Mouse (Mus musculus) adrenal gland, adult 18-20 months (tissue): ENCODE measurements at regions not wholly inside any gene's neighbourhood (a gene's known extent, or its start where the extent isn't known, plus 50 kb on each side); places are given as distances from the start of the nearest gene placed in this dataset.

Experiments
- DNase-seq, 2 experiments: peaks; one replicate each; pipeline ENCODE4 v3.0.0; 2021 to 2022; ENCODE audit warnings: low spot score in 2 of 2

GRCm38 (mm10) chr7:133469106-133469505 lies 132.9 kb downstream of the Tex36 start:
- no peak for DNase-seq

DNA sequence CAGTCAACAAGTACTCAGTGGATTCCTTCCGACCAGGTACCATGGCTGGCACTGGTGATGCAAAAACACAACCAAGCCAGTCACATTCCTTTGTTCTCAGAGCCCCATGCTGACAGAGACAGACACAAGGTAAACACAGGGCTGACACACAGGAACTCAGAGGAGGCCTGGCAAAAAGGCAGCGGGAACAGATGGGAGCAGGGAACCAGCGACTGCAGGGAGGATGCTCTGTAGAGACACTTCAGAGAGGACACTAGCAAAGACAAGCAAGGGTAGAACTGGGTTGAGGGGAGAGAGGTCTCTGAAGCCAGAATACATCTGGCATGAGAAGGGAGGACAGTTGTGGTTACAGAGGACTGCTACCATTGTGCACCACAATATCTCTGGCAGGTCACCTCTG lies 133.6 kb downstream of the Tex36 start:
- DNase-seq = no peak

- DNase-seq = no peak
Observed at GRCm38 (mm10) chr7:133467579-133467978, 134.4 kb downstream of the Tex36 start.

DNA sequence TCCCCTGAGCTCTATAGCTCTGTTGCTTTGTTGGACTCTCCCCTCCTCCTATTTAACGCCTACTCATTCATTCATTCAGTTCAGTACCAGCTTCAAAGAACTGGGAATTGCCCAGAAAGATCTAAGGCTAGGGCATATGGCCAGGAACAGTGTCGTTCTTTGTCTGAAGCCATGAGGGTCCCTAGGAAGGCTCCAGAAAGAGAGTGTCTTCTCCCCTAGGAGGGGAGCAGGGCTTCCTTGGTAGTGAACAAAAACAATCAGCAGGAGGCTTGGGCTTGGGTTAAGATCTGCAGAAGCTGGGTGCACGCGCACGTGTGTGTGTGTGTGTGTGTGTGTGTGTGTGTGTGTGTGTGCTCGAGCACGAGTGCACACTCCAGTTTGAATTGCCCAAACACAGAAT lies 142.7 kb downstream of the Tex36 start:
- DNase-seq = no peak

- DNase-seq = no peak
Observed at GRCm38 (mm10) chr7:133457436-133458324, 144.3 kb downstream of the Tex36 start.

- no peak for DNase-seq
Observed at GRCm38 (mm10) chr7:133450246-133450645, 151.7 kb downstream of the Tex36 start.

- no peak for DNase-seq
Observed at GRCm38 (mm10) chr7:133447079-133447478, 154.9 kb downstream of the Tex36 start.

- DNase-seq = no peak
Observed at GRCm38 (mm10) chr7:133441661-133442060, 160.3 kb downstream of the Tex36 start.

DNA sequence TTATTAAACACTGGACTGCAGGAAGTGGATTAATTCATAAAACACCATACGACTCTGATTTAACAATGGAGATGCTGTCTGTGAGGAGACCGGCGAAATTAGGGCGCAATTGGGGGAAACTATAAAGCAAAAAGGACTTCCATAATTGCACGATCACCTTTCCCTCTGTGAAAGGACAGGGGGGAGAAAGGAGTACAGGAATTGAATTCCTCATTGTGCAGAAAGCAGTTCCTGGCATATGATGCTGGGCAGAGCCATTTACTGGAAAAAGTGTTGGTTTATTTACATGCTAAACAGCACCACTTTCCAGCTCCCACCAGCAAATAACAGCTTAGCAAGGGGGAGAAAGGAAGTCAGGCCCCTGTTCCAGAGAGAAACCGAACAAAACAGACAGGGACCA lies 160.8 kb downstream of the Tex36 start:
- no peak for DNase-seq

GRCm38 (mm10) chr7:133440711-133441110 lies 161.2 kb downstream of the Tex36 start:
- no peak for DNase-seq

DNA sequence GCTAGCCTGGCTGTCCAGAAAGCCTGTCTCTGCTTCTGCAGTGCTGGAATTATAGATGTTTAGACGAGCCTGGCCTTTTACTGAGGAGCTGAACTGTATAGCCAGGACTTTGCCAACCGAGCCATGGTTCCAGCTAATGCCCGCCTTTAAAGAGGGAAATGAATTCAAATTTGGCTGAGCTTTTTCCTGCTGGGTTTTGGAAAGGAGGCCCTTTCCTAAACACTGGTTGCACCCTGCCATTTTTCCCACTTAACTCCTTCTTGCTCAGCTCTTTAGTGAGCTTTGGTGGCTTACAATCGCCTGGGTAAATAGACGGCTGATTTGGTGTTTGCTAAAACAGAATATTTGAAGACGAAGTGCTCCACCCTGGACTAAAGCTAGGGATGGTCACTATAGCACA lies 161.9 kb downstream of the Tex36 start:
- DNase-seq = no peak

DNA sequence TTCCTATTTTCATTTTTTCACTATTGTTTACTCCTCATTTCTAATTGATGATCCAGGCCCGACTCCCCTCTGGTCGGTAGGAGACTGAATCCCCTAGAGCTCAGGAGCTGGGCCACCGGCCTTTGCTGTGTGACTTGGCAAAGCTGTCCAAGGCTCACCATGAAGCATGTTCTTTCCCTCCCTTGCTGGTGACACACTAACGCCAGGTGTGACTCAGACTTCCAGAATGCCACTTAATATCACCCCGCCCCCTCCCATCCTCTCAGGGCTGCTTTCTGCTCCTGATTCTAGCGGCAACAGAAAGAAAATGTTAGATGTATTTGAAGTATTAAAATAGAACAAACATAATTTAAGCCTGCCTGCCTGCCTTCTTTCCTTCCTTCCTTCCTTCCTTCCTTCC lies 163.3 kb downstream of the Tex36 start:
- DNase-seq = peak in 1 of 2 experiments; percentile 4

GRCm38 (mm10) chr7:133437866-133438265 lies 164.1 kb downstream of the Tex36 start:
- no peak for DNase-seq

DNA sequence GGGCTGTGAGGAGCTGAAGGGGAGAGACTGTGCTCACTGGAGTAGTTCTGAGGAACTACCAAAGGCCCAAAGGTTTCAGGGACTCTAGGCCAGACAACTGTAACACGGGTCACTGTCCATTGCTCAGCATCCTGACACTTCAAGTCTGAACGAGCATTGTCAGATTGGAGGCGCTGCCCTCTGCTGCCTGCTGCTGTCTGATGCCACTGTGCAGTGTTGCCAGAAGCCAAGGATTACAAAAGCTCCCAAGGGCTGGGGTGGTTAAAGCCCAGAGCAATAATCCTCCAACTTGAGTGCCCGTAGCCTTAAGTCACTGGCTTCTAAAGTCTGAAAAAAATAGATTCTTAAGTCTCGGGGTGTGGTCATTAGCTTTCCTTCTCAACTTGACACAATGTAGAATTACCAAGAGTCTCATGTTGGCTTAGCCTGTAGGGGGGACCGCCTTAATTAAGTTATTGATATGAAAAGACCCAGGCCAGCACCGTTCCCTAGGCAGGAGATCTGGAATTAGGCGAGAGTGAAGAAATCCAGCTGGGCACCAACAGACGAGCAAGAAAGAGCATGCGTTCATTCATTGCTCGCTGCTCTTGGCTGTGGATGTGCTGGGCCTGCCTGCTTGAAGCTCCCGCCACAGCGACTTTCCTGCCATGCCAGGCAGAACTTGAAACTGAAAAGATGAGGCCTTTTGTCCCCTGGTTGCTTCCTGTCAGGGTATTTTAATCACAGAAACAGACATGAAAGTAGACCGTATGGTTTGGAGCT lies 166.2 kb downstream of the Tex36 start:
- no peak for DNase-seq

- DNase-seq = no peak
Observed at GRCm38 (mm10) chr7:133434027-133434820, 167.7 kb downstream of the Tex36 start.

DNA sequence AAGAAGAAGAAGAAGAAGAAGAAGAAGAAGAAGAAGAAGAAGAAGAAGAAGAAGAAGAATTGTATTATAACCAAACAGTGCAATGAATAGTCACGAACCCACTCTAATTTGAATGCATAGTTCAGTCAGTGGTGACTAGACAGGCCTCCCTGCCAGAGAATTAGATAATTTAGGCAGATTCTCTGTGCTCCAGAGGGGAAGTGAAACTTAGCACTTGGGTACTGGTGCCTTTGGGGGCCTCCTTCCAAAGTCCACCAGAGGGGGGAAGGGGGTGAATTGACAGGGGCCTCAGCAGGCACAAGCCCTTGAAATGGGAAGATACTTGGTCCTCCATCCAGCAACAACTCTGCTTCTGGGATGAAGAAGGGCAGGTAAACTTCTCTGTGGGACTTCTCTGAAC lies 169.6 kb downstream of the Tex36 start:
- no peak for DNase-seq

GRCm38 (mm10) chr7:133402072-133402471 lies 199.9 kb downstream of the Tex36 start:
- DNase-seq = no peak

DNA sequence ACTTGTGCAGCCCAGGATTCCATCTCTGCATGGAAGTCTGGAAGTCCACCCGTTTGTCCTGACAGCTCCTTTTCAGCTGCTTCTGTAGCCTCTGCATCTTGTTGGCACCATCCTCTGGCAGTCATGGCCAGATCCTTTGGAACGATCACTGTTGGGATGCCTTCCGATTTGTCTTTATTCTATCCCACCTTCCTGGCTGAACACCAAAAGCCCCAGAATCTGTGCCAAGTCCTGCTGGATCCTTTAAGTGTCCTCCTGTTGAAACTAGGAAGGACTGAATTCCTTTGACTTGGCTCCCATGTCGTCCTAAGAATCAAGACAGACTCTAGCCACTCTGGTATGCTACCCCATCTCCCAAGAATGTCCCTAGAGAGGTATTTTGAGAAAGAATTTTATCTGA lies 201.3 kb downstream of the Tex36 start:
- no peak for DNase-seq

DNA sequence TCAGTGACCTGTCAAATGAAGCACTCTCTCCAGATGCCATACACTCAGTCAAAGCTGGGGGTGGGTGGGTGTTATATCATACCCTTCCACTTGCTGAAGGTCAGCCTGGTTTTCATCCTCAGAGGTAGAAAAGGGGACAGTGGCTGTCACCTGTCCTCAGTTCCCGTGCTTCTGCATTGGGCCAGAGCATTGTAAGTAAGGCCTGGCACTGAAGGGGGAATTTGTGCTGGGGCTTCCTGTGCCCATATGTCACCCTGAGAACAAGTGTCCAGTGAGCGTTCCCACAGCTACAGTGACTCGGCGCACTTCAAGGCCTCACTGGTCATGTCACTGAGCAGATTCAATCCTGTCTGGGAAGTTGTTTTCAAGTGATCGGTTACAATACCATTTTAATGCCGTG lies 213.2 kb downstream of the Tex36 start:
- DNase-seq = no peak

DNA sequence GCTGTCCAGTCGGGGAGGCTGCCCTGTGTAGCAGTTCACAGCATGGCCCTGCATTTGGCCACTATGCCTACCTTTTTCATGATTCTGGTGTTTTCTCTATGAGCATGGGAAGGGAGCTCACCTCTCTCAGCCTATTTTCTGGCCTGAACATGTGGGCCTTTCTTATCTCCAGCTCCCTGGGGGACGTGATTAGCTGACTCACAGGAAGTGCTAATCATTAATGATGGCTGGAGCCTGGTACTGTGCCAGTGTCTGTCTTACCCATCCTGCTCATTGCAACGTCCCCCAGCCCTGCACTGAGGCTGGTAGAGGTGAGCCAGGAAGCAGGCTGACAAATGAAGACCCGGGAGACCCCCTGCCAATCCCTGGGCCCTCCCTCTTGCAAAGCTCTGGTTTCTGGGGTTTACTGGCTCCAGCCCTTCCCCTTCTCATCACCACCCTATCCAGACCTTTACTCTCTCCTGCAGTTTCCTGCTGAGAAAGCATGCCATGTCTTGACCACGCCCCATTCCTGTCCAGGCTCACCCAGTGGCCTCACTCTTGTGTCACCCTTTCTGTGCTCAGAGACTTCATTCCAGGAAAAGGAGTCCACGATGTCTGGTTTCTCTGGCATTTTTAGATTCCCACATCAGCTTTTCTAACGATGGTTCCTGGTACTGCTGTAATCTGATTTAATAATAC lies 219.8 kb downstream of the Tex36 start:
- no peak for DNase-seq

- no peak for DNase-seq
Observed at GRCm38 (mm10) chr7:133379373-133379772, 222.6 kb downstream of the Tex36 start.
